ENCODE assay signal across 12 mouse cellular contexts in genomic region chr5:105589119-105589518, GRCm38 (mm10).
"Had no signal": no experiment of that assay in that cellular context is flagged by ENCODE, and none has a peak within 500 bp of the region (broad histone marks: within the 10 kb centered on the region; RNA-seq: fewer than 3 reads in every experiment).

No protein-coding gene starts in this region.

- H3K27ac ChIP-seq: kidney, postnatal 0 days; layer of hippocampus, adult 2 months; limb, embryonic 12.5 days; liver, embryonic 13.5 days; midbrain, embryonic 12.5 days had no signal

- H3K4me3 ChIP-seq: layer of hippocampus, adult 2 months; limb, embryonic 12.5 days; liver, embryonic 13.5 days; midbrain, embryonic 12.5 days had no signal

- DNase-seq: kidney, adult 8-10 months; kidney, postnatal 36 days; liver; liver, embryonic 13.5 days; lung, adult 18-20 months; right cerebral cortex, postnatal 4 days; spleen, adult 18-20 months had no signal

- ATAC-seq: midbrain, embryonic 16.5 days had no signal
